Mouse (Mus musculus): Measurements from ENCODE around the gene Nfasc. TPM values are rescaled to one million over a fixed set of nuclear protein-coding genes. Genes with fewer than 3 reads are reported as not detected.

The Nfasc gene
- polyA plus RNA-seq, 1 experiment from 2014 or later: 44.8 TPM

DNA sequence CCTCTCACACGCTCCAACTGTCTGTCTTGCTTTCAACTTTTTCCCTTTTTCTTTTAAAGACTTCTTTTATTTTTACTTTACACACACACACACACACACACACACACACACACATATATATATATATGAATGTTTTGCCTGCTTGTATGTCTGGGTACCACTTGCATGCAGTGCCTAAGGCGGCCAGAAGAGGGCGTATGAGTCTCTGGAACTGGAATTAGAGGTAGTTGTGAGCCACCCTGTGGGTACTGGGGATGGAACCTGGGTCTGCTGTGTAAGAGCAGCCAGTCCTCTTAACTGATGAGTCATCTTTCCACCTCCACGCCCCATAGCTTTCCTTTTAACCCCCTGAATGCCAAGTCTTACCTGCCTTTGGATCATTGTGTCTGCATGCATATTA lies 217.7 kb downstream of the Nfasc start:
- H3K27ac ChIP-seq (ENCODE audit: low read depth, low read length): no peak overlapping the region
- H3K9ac ChIP-seq (replicated peaks; ENCODE audit: low read depth, low read length): no peak overlapping the region
- no peak overlapping the region for H3K4me3 ChIP-seq (ENCODE audit: low read depth, low read length)
- H3K9me3 ChIP-seq (ENCODE audit: control insufficient read depth, low read length): no peaks in the 10 kb centered on the region
- H3K36me3 ChIP-seq (ENCODE audit: control insufficient read depth, insufficient read depth, low read length): peaks cover 20% of the 10 kb centered on the region
- WGBS: 31% methylated on average over 4 of the region's 4 CpGs
- no peak for ATAC-seq (ENCODE audit: low read depth)
- peaks cover 6% of the 10 kb centered on the region; the same call in 1 of the 2 replicates for H3K4me1 ChIP-seq (ENCODE audit: control insufficient read depth, insufficient read depth, low read length)
- H3K4me2 ChIP-seq (ENCODE audit: low read depth, low read length): no peak overlapping the region
- H3K27me3 ChIP-seq (ENCODE audit: control insufficient read depth, insufficient read depth, low read length): no peaks in the 10 kb centered on the region

DNA sequence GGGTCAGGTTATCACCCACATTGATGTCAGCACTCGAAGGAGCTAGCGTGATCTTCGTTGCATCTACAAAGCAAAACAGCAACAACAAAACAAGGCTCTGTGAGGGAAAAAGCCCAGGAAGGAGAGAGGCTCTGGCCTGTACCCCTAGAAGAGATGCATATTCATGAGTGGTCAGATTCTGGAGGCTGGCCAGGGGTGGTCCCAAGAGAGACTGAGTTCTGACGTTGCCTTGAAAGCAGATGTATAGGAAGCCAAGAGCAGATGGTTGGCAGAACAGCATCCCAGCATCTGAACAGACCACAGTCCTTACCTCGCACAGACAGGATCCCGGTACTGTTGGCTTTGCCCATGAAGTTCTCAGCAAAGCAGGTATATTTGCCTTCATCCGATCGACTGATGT lies 218.5 kb downstream of the Nfasc start:
- no peaks in the 10 kb centered on the region for H3K9me3 ChIP-seq (ENCODE audit: control insufficient read depth, low read length)
- H3K4me2 ChIP-seq (ENCODE audit: low read depth, low read length): no peak overlapping the region
- no peak overlapping the region for H3K27ac ChIP-seq (ENCODE audit: low read depth, low read length)
- no peak for ATAC-seq (ENCODE audit: low read depth)
- no peak overlapping the region for H3K4me3 ChIP-seq (ENCODE audit: low read depth, low read length)
- H3K36me3 ChIP-seq (ENCODE audit: control insufficient read depth, insufficient read depth, low read length): peaks cover 26% of the 10 kb centered on the region
- 71% methylated on average over 8 of the region's 8 CpGs for WGBS
- H3K4me1 ChIP-seq (ENCODE audit: control insufficient read depth, insufficient read depth, low read length): peaks cover 6% of the 10 kb centered on the region; the same call in 1 of the 2 replicates
- H3K27me3 ChIP-seq (ENCODE audit: control insufficient read depth, insufficient read depth, low read length): no peaks in the 10 kb centered on the region
- no peak overlapping the region for H3K9ac ChIP-seq (replicated peaks; ENCODE audit: low read depth, low read length)

DNA sequence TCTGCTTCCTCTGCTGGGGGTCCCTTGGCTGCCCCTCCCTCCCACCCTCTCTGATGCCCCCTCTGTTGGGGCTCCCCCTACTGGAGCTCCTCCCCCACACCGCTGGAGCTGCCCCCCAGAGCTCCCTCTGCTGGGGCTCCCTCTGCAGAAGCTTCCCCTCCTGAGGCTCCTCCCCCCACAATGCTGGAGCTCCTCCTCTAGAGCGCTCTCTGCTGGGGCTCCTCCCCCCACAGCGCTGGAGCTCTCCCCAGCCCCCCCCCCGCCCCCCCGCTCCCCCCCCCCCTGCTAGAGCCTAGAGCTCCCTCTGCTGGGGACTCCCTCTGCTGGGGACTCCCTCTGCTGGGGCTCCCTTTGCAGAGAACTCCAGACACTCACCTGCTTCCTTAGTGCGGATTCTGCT lies 220.8 kb downstream of the Nfasc start:
- Histone ChIP-seq H3K9ac (replicated peaks; ENCODE audit: low read depth, low read length) (no peak overlapping the region), H3K4me3 (ENCODE audit: low read depth, low read length) (no peak overlapping the region), H3K27me3 (ENCODE audit: control insufficient read depth, insufficient read depth, low read length) (no peaks in the 10 kb centered on the region), H3K4me2 (ENCODE audit: low read depth, low read length) (no peak overlapping the region), H3K4me1 (ENCODE audit: control insufficient read depth, insufficient read depth, low read length) (no peaks in the 10 kb centered on the region), H3K27ac (ENCODE audit: low read depth, low read length) (no peak overlapping the region), H3K36me3 (ENCODE audit: control insufficient read depth, insufficient read depth, low read length) (peaks cover 31% of the 10 kb centered on the region), H3K9me3 (ENCODE audit: control insufficient read depth, low read length) (no peaks in the 10 kb centered on the region)
- no peak for ATAC-seq (ENCODE audit: low read depth)
- WGBS: 51% methylated on average over 2 of the region's 6 CpGs

DNA sequence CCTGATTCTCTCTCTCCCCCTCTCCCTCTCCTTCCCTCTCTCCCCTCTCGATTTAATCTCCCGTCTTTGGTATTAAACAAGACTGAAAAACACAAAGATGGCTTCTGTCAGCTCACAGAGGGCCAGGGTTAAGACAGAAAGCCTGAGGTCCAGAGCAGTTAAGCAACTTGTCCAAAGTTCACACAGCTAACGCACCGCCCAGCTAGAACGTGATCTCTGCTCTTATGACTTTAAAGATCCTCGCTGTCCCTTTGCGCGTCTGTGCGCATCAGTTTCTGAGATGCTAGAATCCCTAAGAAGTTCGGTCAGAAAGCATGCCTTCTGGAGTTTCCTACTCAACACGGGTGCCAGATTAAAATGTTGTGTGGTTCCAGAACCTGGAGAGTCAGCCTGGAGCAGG lies 221.9 kb downstream of the Nfasc start:
- Histone ChIP-seq H3K9ac (replicated peaks; ENCODE audit: low read depth, low read length) (no peak overlapping the region), H3K4me3 (ENCODE audit: low read depth, low read length) (no peak overlapping the region), H3K4me2 (ENCODE audit: low read depth, low read length) (no peak overlapping the region), H3K9me3 (ENCODE audit: control insufficient read depth, low read length) (no peaks in the 10 kb centered on the region), H3K27me3 (ENCODE audit: control insufficient read depth, insufficient read depth, low read length) (no peaks in the 10 kb centered on the region), H3K4me1 (ENCODE audit: control insufficient read depth, insufficient read depth, low read length) (no peaks in the 10 kb centered on the region), H3K36me3 (ENCODE audit: control insufficient read depth, insufficient read depth, low read length) (peaks cover 37% of the 10 kb centered on the region), H3K27ac (ENCODE audit: low read depth, low read length) (no peak overlapping the region)
- WGBS: 93% methylated on average over 11 of the region's 11 CpGs
- ATAC-seq (ENCODE audit: low read depth): no peak

DNA sequence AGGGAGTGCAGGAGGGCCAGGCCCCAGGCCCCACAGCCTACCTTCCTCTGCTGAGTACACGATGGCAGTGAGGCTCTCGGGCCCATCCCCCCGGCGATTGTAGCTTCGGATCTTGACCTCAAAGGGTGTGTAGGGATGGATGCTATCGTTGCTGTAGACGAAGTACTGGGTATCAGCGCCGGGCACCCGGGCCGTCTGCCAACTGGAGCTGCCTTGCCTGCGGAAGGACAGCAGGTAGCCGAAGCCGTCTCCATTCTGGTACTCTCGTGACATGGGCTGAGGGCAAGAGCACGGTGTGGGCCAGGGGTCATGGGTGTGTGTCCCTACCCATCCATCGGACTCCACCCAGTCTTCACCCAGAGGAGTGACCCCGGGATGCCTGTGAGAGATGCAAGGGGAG lies 223.0 kb downstream of the Nfasc start:
- 84% methylated on average over 18 of the region's 18 CpGs for WGBS
- no peak for ATAC-seq (ENCODE audit: low read depth)

DNA sequence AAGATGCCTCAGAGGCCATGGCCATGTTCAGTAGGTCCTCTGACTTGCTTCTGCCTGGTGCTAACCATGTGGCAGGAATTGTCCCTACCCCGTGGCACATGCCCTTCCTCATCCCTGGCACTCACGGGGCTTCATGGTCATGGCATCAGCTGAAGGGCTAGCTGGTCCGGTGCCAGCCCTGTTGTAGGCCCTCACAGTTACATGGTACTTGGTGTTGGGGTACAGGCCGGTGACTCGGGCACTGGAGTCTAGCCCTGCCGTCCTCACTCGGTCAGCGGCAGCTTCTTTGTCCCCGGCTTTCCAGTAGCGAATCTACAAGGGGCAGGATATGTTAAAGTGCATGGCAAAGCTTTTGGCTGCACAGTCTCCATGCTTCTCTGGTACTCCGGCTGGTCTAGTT lies 224.8 kb downstream of the Nfasc start:
- Histone ChIP-seq H3K27me3 (ENCODE audit: control insufficient read depth, insufficient read depth, low read length) (no peaks in the 10 kb centered on the region), H3K4me1 (ENCODE audit: control insufficient read depth, insufficient read depth, low read length) (no peaks in the 10 kb centered on the region), H3K9me3 (ENCODE audit: control insufficient read depth, low read length) (no peaks in the 10 kb centered on the region), H3K4me2 (ENCODE audit: low read depth, low read length) (no peak overlapping the region), H3K27ac (ENCODE audit: low read depth, low read length) (no peak overlapping the region), H3K36me3 (ENCODE audit: control insufficient read depth, insufficient read depth, low read length) (peaks cover 30% of the 10 kb centered on the region), H3K9ac (replicated peaks; ENCODE audit: low read depth, low read length) (no peak overlapping the region), H3K4me3 (ENCODE audit: low read depth, low read length) (no peak overlapping the region)
- no peak for ATAC-seq (ENCODE audit: low read depth)
- WGBS: 96% methylated on average over 11 of the region's 11 CpGs

More for the DNA sequence above, 223.0 kb downstream of the Nfasc start:
- Histone ChIP-seq H3K9ac (replicated peaks; ENCODE audit: low read depth, low read length) (no peak overlapping the region), H3K9me3 (ENCODE audit: control insufficient read depth, low read length) (no peaks in the 10 kb centered on the region), H3K27me3 (ENCODE audit: control insufficient read depth, insufficient read depth, low read length) (no peaks in the 10 kb centered on the region), H3K4me3 (ENCODE audit: low read depth, low read length) (no peak overlapping the region), H3K4me1 (ENCODE audit: control insufficient read depth, insufficient read depth, low read length) (no peaks in the 10 kb centered on the region), H3K36me3 (ENCODE audit: control insufficient read depth, insufficient read depth, low read length) (peaks cover 43% of the 10 kb centered on the region), H3K27ac (ENCODE audit: low read depth, low read length) (no peak overlapping the region), H3K4me2 (ENCODE audit: low read depth, low read length) (no peak overlapping the region)

DNA sequence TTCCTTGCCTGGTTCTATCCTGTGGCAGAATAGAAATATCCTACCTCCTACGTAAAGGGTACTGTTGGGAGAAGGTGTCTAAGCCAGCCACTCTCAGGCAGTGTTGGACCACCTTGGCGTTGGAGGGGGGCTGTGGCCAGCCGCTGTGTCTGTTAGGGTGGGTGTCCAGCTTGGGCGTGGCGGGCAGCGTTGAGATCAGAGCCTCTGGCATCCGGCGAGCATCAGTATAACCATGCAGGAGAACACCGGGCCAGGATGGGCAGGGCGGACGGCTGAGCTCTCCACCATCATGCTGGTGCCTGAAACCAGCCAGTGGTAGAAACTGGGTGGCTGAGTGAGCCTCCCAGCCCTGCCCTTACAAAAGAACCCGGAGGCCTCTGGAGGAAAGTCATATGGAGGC lies 226.3 kb downstream of the Nfasc start:
- Histone ChIP-seq H3K27me3 (ENCODE audit: control insufficient read depth, insufficient read depth, low read length) (no peaks in the 10 kb centered on the region), H3K4me1 (ENCODE audit: control insufficient read depth, insufficient read depth, low read length) (0 out of 2 replicates have a peak, but pooled peaks cover 3% of the 10 kb centered on the region), H3K4me2 (ENCODE audit: low read depth, low read length) (no peak overlapping the region), H3K4me3 (ENCODE audit: low read depth, low read length) (no peak overlapping the region), H3K9ac (replicated peaks; ENCODE audit: low read depth, low read length) (no peak overlapping the region), H3K36me3 (ENCODE audit: control insufficient read depth, insufficient read depth, low read length) (peaks cover 28% of the 10 kb centered on the region), H3K9me3 (ENCODE audit: control insufficient read depth, low read length) (no peaks in the 10 kb centered on the region), H3K27ac (ENCODE audit: low read depth, low read length) (no peak overlapping the region)
- no peak for ATAC-seq (ENCODE audit: low read depth)
- 91% methylated on average over 12 of the region's 12 CpGs for WGBS

Other genes starting within 250 kb of the Nfasc start
- 0.60 and 1.3 TPM in 2 replicates for gene Tmem81, start 235.6 kb downstream of the Nfasc start, polyA plus RNA-seq (2014; fragmentation: Nextera tagmentation; extraction: Ambion mirVana)
- gene Cntn2, start 198.5 kb downstream of the Nfasc start, polyA plus RNA-seq (2014; fragmentation: Nextera tagmentation; extraction: Ambion mirVana): 18.5 and 43.6 TPM in 2 replicates
- 35.8 and 38.4 TPM in 2 replicates for gene Lrrn2, start 138.5 kb upstream of the Nfasc start, polyA plus RNA-seq (2014; fragmentation: Nextera tagmentation; extraction: Ambion mirVana)